Mouse (Mus musculus) cerebellum, postnatal 4 days (tissue): ENCODE measurements at regions not wholly inside any gene's neighbourhood (a gene's known extent, or its start where the extent isn't known, plus 50 kb on each side); places are given as distances from the start of the nearest gene placed in this dataset.

Experiments
- DNase-seq, 2 experiments: peaks; one replicate each; pipeline ENCODE4 v3.0.0; 2022; ENCODE audit warnings: low spot score in 2 of 2, mixed read lengths in 1 of 2

DNA sequence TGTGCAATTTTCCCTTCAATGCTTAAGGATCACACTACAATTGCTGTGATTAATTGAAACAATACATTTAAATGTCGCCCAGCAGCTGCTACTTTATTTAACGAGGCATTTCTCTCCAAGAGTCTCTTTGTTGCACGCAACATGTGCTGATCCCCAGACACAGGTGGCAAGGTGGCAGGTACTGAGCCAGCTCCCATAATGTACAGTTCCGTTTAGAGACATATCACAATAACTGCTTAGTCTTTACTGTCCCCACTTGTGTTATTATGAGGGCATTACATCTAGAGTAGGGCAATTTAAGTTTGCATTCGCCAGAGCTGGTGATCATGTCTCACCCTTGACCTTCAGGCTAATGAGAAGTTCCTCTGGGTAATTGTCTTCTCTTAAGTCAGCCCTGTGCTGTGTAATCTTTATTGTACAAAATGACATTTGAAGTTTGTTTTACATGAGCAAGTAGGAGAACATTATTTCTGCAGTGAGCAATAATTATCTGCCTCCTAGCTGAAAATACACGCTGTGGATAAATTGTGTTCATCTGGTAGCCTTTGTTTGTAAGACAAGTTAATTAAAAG lies 1005.7 kb upstream of the Nudt12 start:
- DNase-seq = no peak

DNA sequence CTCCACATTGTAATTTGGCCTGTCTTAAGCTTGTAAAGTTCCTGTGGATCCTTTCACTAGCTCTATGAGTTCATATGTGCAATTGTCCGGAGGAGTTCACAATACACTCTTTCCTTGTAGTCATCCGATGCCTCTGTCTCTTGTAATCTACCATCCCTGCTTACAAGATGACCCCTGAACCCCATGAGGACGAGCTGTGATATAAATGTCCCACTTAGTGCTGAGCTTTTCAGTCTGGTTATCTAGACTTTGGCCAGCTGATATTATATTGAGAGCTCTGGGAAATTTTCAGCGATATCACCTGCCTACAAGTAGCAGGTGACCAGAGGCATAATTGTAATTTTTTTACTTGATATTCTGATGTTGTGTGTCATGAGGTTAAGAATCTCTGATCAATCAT lies 984.8 kb upstream of the Nudt12 start:
- no peak for DNase-seq

DNA sequence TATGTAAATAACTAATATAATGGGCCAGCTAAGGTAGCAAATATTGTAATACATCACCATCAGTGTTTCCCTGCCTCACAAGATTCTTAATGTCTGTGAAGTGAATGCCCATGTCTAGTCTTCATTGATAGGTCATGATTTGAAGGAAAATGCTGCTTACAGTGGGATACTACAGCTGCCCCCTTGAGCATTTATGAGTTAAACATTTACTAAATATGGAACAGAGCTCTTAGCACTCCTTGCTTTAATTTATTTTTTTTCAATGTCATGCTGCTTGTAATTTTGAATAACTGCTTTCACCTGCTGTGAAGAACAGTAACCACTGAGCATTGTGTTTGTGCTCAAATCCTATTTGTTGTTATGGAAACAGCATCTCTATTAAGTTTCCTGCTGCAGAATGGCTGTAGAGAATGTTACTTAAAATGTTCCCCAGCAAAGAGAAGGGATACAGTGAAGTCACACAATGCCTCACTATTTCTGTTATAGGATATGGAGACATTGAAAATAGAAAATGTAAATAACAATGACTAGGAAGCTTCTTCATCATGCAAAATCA lies 966.2 kb upstream of the Nudt12 start:
- DNase-seq = no peak

DNA sequence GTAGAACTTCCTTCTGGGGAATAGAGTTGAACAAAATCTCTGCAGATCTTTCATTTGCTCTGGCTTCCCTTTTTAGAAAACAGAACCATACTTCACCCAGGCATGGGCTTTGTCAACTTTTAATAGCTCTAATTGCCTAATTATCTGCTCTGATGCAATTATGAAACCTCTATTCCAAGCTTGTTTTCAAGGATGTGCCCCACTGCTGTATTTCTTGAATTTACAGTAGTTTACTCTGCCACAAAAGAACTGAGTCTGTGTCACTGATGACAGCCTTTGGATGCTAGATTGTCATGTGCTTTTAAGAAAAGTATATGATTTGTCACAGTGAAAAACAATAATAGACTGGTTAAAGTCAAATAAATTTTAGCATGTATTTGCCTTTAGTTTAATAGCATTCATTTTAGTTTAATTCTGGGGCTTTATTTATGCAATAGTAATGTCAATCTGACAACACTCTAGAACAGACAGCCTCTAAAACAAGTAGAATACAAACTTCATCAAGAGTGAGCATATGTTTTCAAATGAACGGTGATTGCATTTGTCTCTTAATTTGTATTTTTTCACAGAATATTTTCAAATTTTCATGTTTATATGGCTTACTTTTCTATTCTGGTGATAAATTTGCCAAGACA lies 964.1 kb upstream of the Nudt12 start:
- no peak for DNase-seq

DNA sequence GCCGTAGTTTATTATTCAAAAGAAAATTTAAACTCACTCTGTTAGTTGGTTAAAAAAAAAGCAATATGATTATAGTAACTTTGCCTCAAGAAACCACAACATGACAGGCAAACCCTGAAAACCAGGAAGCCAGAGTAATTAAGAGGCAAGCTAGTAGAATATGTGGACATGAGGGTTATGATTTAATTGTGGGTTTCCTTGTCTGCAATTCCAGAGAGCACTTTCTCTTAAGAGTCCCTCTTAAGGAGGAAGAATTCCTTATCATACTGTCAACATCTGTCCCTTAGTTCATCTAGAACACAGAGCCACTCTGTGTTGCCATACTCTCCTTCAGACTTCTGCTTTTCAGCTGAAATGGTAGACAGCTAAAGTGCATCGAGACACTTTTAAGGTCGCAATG lies 954.2 kb upstream of the Nudt12 start:
- DNase-seq = no peak

DNA sequence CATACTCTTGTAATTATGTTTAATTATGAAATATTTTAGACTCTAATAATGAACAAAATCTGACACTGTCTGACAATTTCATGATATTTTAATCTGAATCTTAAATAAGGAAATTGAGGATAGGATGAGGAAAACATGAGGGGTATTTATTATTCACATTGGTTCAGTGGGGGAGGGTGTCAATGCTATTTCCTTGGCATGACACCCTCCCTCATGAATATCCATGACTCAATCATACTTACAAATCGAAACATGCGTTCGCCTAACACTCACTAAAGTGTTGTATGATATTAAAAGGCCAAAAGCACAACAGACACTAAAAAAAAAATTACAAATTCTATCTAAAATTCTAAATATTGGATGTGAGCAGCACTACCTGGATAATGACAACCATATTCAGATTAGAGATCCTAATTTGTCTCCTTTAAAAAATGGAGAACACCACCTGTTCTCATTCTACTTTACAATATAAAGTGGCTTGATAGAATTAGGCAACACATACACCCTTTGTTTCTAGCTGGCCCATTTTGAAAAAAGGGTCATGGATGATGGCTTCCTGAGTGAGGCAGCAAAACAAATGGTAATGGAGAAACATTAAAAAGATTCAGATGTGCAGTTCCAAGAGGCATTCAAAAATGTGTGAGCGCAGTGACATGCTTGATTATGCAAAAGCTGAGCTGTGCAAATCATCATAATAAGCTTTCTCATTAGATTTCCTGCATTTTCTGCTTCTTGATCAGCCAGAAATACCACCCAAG lies 942.3 kb upstream of the Nudt12 start:
- no peak for DNase-seq

DNA sequence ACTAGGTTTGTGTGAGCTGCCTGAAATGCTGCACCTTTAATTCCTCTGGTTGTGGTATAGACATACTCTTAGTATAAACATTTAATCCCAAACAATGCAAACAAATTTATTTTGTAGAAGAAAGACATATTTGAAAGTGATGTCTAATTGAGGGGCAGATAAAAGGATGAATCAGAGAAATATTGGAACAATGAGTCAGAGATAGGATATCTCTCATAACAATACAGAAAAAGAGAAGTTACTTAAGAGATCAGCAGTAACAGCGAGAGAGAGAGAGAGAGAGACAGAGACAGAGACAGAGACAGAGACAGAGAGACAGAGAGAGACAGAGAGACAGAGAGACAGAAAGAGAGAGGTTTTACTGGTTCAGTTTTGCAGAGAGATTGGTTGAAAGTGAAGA lies 933.3 kb upstream of the Nudt12 start:
- DNase-seq = no peak

DNA sequence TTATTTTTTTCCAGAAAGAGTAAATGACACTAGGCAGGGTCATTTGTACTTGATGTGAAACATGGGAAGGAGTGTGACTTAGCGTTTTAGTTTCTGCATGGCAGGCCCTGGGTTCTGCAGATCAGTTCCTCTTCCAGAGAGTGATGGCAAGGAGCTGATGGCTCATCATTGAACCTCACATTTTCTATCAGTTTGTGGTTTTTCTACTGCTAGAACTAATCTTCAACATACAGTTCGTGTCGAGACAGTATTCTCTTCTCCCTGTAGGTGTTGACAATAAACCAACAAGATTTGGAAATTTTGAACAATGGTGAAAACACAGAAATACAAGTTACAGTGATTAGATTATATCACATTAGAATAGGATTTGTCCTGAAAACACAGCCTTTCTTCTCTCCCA lies 891.2 kb upstream of the Nudt12 start:
- no peak for DNase-seq

DNA sequence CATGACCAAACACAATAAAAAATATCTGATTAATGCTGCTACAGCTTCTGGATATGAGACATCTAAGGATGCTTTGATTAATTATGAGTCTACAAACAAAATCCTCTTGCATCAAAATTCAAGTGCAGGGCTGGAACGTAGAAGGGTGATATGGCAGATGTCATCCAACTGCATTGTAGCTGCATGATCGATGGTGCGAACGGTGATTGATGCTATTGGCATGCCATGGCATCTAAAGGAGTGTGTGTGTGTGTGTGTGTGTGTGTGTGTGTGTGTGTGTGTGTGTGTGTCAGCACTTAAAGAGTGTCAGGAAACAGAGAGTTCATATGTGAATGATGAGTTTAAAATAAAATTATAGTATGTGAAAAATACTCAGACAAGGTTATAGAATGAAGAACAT lies 864.6 kb upstream of the Nudt12 start:
- DNase-seq = peak in 1 of 2 experiments; percentile 12

DNA sequence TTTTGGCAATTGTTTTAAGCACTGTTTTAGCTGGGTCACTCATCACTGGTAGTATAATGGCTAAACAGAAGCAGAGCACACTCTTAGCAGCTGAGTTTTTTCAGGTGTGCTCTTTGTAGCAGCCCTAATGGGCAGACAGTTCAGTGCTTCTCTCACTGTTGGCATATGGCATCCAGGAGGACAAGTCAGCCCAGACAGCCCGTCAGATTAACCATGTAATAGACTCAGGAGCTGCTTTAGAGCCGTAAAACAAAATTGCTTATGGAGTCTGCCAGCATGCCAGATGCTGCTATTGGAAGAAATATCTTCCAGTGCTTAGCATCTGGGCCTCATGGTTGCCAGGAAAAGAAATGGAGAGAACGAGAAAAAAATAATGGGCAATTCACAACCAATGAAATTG lies 835.7 kb upstream of the Nudt12 start:
- DNase-seq = peak in 1 of 2 experiments; percentile 26

DNA sequence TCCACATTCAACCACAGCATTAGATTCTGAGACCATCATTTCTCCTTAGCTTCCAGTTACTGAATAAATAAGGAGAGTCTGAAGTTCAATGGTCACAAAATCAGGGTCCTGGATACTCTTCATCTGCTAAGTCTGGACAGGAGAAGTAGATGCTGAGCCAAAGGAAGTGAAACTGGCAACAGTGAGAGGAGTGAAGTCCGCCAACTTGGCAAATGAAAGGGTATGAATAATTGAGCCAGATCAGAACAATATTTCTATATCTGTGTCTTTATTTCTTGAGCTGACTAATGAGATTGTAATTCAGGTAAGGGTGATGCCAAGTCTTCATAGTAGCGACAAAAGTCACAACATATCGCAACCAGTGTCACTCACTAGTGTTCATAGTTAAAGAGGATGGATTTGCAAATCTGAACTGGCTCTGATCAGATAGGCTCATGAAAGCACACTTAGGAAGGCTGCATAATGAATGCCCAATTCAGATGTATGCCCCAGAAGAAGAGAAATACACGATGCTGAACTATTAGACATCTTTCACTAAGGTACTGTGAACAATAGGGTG lies 832.2 kb upstream of the Nudt12 start:
- no peak for DNase-seq

DNA sequence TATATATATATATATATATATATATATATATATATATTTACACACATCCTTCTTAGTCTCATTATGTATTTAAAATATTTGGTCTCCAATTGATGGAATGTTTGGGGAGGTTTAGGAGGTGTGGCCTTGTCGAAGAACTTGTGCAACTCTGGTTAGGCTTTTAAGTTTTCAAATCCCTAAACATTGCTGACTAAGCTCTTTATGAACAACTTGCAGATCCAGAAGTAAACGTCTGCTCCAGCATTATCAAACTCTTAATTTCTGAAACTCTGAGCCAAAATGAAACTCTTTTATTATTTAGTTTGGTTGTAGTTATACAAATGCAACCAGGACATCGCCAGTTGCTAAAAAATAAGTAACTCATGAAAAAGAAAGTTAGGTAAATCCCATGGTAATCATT lies 792.7 kb upstream of the Nudt12 start:
- no peak for DNase-seq

DNA sequence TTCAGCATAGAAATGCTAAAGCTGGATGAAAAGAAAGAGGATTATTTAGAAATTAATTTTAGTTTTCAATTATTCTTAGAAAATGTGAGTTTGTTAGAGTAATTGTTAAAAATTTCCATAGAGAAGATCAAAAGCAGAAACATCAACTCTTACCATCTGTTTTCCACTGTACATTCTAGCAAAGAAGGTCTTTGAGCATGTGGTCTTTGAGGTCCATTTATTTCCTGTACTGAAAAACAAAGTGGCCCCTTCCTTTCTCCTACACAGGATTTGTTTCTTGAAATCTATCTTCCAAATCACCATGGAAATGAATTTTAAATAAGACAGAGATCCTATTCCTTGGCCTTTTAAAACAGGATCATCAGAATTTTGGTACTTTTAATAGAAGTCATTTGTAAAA lies 780.3 kb upstream of the Nudt12 start:
- no peak for DNase-seq

DNA sequence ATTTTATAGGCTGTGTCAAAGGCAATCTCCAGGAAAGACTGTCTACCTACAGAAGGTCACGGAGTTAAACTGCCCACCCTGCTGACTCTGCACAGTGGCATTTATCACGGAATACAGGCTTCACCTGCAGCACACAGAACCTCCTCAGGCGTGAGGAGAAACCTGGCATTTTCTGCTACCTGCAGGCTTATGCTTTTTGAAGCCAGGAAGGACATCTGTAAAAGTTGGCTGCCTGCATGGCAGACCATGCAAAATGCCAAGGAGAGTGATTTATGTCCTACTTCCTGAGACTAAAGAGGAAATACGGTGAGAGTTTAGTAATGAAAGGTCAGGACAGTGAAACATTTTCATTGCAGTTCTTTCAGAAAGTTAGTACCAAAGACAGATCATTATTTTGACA lies 779.6 kb upstream of the Nudt12 start:
- peak in 1 of 2 experiments; percentile 2 for DNase-seq

DNA sequence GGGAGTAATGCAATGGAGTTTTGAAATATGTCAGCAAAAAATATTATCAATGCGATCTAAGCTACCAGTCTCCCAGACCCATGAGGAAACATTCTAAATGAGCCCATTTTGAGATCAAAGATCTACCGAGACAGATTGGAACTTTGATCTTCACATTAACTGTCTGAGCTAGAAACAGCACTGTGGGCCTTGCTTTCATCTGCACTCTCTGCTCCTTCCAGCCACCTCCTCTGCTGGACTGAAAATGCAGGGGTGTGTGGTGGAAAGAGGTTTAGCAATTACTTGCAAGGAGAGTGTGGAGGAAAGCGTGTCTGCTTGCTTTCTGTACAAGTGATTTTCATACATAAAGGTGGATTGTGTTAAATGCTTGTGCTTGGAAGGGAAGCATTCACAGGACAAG lies 760.9 kb upstream of the Nudt12 start:
- DNase-seq = no peak

DNA sequence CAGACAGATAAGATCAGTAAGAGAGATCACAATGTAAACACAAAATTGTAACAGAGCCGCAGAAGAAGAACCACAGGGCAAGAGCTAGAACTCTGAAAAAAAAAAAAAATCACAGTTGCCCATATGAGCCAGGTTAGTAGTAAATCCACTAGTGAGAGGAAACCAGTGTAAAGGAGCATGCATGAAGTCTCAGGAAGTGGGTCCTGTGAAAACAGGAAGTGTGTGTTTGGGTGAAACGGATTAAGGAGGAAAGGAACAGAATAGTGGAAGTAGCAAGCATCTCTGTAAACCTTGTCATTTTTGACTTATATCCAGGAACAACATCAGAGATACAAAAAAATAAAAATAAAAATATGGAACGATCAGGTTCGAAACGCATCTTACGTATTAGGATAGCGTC lies 753.4 kb upstream of the Nudt12 start:
- no peak for DNase-seq

DNA sequence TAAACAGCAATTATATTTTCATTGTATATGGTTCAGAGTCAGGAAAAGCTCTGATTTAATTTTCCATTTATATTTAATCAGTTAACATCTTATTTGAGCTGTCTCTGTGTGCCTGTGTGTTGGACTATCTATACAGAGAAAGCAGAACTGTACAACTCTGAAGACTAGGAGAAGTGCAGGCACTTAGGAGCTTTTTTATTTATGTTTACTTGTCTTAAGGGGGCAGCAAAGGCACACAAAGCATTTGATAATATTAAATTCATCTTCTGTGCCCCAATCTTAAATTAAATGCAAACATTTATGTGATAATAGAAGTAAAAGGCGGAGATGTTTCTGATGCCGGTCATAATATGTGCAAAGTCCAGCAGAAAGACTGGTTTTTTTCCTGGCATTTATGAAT lies 751.3 kb upstream of the Nudt12 start:
- DNase-seq = no peak

DNA sequence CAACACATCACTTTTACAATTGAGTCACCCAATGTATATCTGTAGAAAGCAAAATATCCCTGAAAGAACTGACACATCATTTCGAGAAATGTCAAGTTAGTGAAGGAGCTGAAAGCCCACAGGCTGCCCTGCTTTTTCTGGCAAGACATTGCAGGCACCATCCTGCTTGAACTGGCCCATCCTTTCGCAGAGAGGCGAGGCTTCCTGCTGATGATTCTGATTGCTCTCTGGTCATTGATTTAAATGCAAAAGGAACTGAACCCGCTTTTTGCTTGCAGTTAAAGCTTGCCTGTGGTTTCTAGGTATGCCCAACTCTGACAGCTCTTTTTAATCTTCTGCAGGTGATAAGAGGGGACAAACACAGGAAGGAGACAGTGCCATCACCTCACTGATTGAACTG lies 748.9 kb upstream of the Nudt12 start:
- no peak for DNase-seq

DNA sequence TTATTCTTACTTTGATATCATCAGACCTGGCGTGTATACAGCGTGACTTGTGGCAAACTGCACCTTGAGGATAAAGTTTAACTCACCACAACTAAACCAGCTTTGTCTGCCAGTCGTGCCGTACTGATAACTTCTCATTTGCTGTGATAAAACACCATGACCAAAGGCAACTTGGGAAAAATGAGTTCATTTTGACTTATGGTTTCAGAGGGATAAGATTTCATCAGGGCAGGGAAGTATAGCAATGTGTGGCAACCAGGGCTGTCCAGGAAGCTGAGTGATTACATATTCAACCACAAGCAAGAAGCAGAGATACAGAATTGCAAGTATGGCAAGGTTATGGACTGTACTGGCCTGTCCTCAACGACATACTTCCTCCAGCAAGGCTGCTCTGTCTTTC lies 747.7 kb upstream of the Nudt12 start:
- no peak for DNase-seq

DNA sequence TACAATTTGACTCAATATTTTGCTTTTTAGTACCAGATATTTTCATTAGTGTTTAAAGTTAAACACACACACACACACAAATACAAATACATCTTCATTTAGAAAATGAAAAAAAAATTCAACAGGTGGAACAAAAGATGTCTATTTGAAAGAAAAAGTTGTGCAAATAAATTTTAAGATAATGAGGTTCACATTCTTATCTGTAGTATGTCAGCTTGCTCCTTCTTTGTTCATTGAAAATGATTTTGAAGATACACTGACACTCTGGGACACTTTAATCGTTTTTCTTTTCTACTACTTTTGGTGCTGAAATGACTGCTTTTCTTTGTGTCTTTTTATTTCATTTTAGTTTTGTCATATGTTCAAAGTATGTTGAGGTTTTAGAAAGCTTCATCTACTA lies 732.9 kb upstream of the Nudt12 start:
- no peak for DNase-seq
